Mouse (Mus musculus) limb, embryonic 14.5 days (tissue): ENCODE results near the gene Plekhm2. TPM values are rescaled to one million over a fixed set of nuclear protein-coding genes. Genes with fewer than 3 reads are reported as not detected.

Source experiments
- ATAC-seq: fragments of 200-750 bp; cut with Nextera tagmentation; 2 replicates; pipeline ENCODE4 v1.8.0; 2017; ENCODE audit warnings: low read depth, moderate number of reproducible peaks, moderate TSS enrichment; ENCODE audit not compliant: low FRiP score
- DNase-seq: peaks from one replicate; pipeline ENCODE4 v3.0.0-alpha.2; 2015; ENCODE audit warnings: low spot score
- H3K27ac ChIP-seq: fragments of 300-500 bp; sonication (generic); replicated peaks from 2 replicates; pipeline ENCODE4 v1.5.1; 2014; ENCODE audit warnings: low read depth, mild to moderate bottlenecking, low read length, moderate library complexity, mixed read lengths
- H3K27me3 ChIP-seq: fragments of 300-500 bp; sonication (generic); 2 replicates; pipeline ENCODE4 v1.6.1; 2014; ENCODE audit warnings: low read length, mixed read lengths; ENCODE audit not compliant: control insufficient read depth, insufficient read depth
- H3K36me3 ChIP-seq: fragments of 300-500 bp; sonication (generic); 2 replicates; pipeline ENCODE4 v1.6.1; 2014; ENCODE audit warnings: mild to moderate bottlenecking, low read length, moderate library complexity, mixed read lengths; ENCODE audit not compliant: control insufficient read depth, insufficient read depth
- H3K4me1 ChIP-seq: fragments of 300-500 bp; sonication (generic); 2 replicates; pipeline ENCODE4 v1.6.1; 2014; ENCODE audit warnings: antibody characterized with exemption, low read length, mixed read lengths; ENCODE audit not compliant: control insufficient read depth, insufficient read depth
- H3K4me2 ChIP-seq: fragments of 300-500 bp; sonication (generic); replicated peaks from 2 replicates; pipeline ENCODE4 v1.6.1; 2014; ENCODE audit warnings: low read depth, mild to moderate bottlenecking, low read length, moderate library complexity; ENCODE audit not compliant: severe bottlenecking
- H3K4me3 ChIP-seq: fragments of 300-500 bp; sonication (generic); replicated peaks from 2 replicates; pipeline ENCODE4 v1.5.1; 2014; ENCODE audit warnings: low read length
- H3K9ac ChIP-seq: fragments of 300-500 bp; sonication (generic); 2 replicates; pipeline ENCODE4 v1.6.1; 2014; ENCODE audit warnings: mild to moderate bottlenecking, low read depth, low read length, moderate library complexity; ENCODE audit not compliant: severe bottlenecking
- H3K9me3 ChIP-seq: fragments of 300-500 bp; sonication (generic); 2 replicates; pipeline ENCODE4 v1.6.1; 2016; ENCODE audit warnings: low read length; ENCODE audit not compliant: control insufficient read depth
- POLR2A ChIP-seq: fragments of 200-500 bp; IDR thresholded peaks from 2 replicates; pipeline ENCODE4 v1.8.0; 2012; ENCODE audit warnings: inconsistent platforms, mild to moderate bottlenecking, moderate library complexity, borderline replicate concordance; ENCODE audit not compliant: insufficient read depth, insufficient read length; ENCODE audit errors: extremely low read depth
- WGBS: fragments of 180-500 bp; shearing (Covaris S2); extraction: QIAGEN DNeasy Blood & Tissue Kit; methylation state at CpG from one replicate; pipeline ENCODE4 v1.1.7; 2014; 5-methylcytosine and 5-hydroxymethylcytosine counted together
- polyA plus RNA-seq, 2 experiments: library from polyadenylated mRNA; depleted of rRNA in 1 of 2; stranded (reverse) in 1 of 2; unstranded in 1 of 2; fragments of >200 nt; fragmentation: Nextera tagmentation in 1 of 2; extraction: Ambion mirVana in 1 of 2; gene quantifications; 2 replicates each; pipeline versions ENCODE4 v1.2.1 to v1.2.3; 2012 to 2014

Plekhm2 gene
- polyA plus RNA-seq, 2 experiments = 4.9 to 51.8 TPM

GRCm38 (mm10) chr4:141682706-141683230 lies 18.1 kb upstream of the Plekhm2 start:
- H3K4me1 ChIP-seq = no peaks in the 10 kb centered on the region
- ATAC-seq = no peak
- no peak for TF ChIP-seq POLR2A
- no peak for DNase-seq
- H3K27me3 ChIP-seq = no peaks in the 10 kb centered on the region
- no peak overlapping the region for H3K4me2 ChIP-seq
- no peak overlapping the region for H3K27ac ChIP-seq
- no peak overlapping the region for H3K4me3 ChIP-seq
- H3K9ac ChIP-seq = no peak overlapping the region
- H3K36me3 ChIP-seq = peaks cover 55% of the 10 kb centered on the region
- WGBS = 86% methylated on average over 12 of the region's 12 CpGs
- H3K9me3 ChIP-seq = no peaks in the 10 kb centered on the region

GRCm38 (mm10) chr4:141681767-141682166 lies 17.1 kb upstream of the Plekhm2 start:
- 63% methylated on average over 7 of the region's 7 CpGs for WGBS
- H3K27ac ChIP-seq = no peak overlapping the region

DNA sequence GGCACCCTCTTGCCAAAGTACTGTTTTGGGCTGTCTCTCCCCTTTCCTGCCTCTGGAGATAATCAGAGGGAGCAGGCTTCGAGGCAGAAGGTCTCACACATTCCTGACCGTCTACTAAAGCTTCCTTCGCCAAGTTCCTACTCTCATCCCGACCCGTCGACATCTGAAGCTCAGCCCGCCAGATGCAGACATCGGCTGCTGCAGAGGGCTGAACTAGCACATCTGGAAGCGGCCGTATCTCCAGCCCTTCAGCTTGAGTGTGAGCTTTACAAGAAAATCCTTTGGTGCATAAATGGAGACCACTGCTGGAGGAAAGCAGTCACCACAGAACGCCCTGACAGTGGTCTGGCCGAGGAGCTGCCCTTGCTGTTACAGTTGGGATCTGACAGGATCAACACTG lies 16.2 kb upstream of the Plekhm2 start:
- H3K9ac ChIP-seq = no peak overlapping the region; the same call in 1 of the 2 replicates
- WGBS = 24% methylated on average over 12 of the region's 12 CpGs
- no peaks in the 10 kb centered on the region for H3K9me3 ChIP-seq
- ATAC-seq (peak; percentile 24; the same call in 1 of the 2 replicates), DNase-seq (no peak)
- no peak overlapping the region for H3K27ac ChIP-seq
- peaks cover 43% of the 10 kb centered on the region for H3K36me3 ChIP-seq
- H3K4me2 ChIP-seq = no peak overlapping the region
- no peaks in the 10 kb centered on the region for H3K27me3 ChIP-seq
- no peak overlapping the region for H3K4me3 ChIP-seq
- TF ChIP-seq POLR2A = no peak
- no peaks in the 10 kb centered on the region for H3K4me1 ChIP-seq

More at GRCm38 (mm10) chr4:141681767-141682166, 17.1 kb upstream of the Plekhm2 start:
- Histone ChIP-seq H3K36me3 (peaks cover 51% of the 10 kb centered on the region), H3K27me3 (no peaks in the 10 kb centered on the region), H3K4me3 (no peak overlapping the region), H3K9me3 (no peaks in the 10 kb centered on the region), H3K4me1 (no peaks in the 10 kb centered on the region), H3K9ac (no peak overlapping the region), H3K4me2 (no peak overlapping the region)
- no peak for TF ChIP-seq POLR2A
- DNase-seq (no peak), ATAC-seq (no peak)

DNA sequence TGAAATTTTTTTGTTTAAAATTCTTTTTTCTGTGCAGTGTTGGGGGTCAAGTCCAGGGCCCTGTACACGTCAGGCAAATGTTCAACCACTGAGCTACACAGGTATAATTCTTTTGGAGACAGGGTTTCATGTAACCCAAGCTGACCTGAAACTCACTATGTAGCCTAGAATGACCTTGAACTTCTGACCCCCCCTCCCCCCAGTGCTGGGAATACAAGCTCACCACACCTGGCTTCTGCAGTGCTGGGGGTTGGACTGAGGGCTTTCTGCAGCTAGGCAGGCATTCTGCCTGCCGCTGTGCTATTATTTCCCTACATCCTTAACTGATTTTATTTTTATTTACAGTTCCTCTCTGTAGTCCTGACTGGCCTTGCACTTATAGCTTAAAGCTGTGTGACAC lies 14.3 kb upstream of the Plekhm2 start:
- H3K4me2 ChIP-seq = no peak overlapping the region
- H3K9ac ChIP-seq = no peak overlapping the region
- 81% methylated on average over 2 of the region's 2 CpGs for WGBS

GRCm38 (mm10) chr4:141676462-141676979 lies 11.8 kb upstream of the Plekhm2 start:
- no peak for DNase-seq
- Histone ChIP-seq H3K4me2 (no peak overlapping the region), H3K9me3 (no peaks in the 10 kb centered on the region), H3K4me3 (no peak overlapping the region), H3K27me3 (no peaks in the 10 kb centered on the region), H3K4me1 (no peaks in the 10 kb centered on the region), H3K27ac (no peak overlapping the region), H3K36me3 (0 out of 2 replicates have a peak, but pooled peaks cover 3% of the 10 kb centered on the region), H3K9ac (no peak overlapping the region)
- ATAC-seq = no peak
- 72% methylated on average over 5 of the region's 5 CpGs for WGBS
- TF ChIP-seq POLR2A = no peak

More for the DNA sequence above, 14.3 kb upstream of the Plekhm2 start:
- Histone ChIP-seq H3K4me1 (no peaks in the 10 kb centered on the region), H3K4me3 (no peak overlapping the region), H3K36me3 (peaks cover 26% of the 10 kb centered on the region), H3K27me3 (no peaks in the 10 kb centered on the region), H3K27ac (no peak overlapping the region), H3K9me3 (no peaks in the 10 kb centered on the region)
- ATAC-seq (no peak), DNase-seq (no peak)
- TF ChIP-seq POLR2A = no peak
